Mouse (Mus musculus) kidney, postnatal 36 days (tissue): Measurements from ENCODE around the gene Glcci1.
"Not testable (repeated sequence)": the region's sequence is repeated elsewhere in the genome, so short reads cannot be mapped to it uniquely, and the experiment has no call there.

Experiments used
- DNase-seq, 2 experiments: peaks; one replicate each; pipeline ENCODE4 v3.0.0; 2021 to 2022; ENCODE audit warnings: mixed read lengths in 2 of 2

The Glcci1 gene

GRCm38 (mm10) chr6:8495827-8496222 is 13.6 kb upstream of the Glcci1 start:
- DNase-seq, result no peak

DNA sequence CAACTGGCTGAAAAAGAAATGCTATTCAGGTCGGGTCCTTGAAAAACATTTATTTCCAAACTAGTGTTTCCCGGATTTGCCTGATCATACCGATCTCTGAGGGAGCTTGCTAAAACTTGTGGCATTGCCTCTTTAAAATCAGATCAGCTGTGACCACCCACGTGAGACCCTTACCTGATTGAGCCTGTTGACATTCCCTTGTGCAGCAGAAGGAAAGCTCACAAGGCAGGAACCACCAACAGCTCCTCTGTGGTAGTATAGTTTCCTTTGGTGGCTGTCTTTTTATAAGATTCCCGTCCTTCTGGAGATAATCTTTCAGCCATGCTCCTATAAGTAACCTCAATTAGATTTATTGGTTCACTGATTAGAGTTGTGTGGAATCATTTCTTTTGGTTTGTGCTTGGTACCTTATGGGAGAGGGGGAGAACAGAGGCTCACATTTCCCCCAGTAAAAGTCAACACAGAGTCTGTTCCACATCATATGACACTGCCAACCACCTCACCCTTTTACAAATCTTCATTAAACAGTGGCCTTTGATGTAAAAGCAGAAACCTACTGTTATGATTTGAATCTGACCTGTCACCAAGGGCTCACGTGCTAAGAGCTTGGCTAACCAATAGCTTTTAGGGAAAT is 12.0 kb upstream of the Glcci1 start:
- DNase-seq, result no peak

DNA sequence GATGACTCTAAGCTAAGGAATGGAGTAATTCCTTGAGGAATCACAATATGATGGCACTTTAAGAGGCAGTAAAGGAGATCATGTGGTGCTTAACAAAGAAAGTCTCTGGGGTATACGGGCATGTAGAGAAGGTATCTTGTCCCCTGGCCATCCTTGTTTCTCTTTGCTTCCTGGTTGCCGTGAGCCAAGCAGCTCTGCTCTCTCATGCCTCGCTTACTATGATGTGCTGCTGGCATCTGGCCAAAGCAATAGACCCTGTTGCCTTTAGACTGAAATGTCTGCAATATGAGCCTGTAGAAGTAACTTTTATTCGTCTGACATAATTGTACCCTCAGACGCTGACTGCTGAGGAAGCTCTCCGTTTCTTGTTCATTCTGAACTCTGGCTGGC is 11.5 kb upstream of the Glcci1 start:
- no peak for DNase-seq

- no peak for DNase-seq
Observed at GRCm38 (mm10) chr6:8498961-8499360, 10.4 kb upstream of the Glcci1 start.

- DNase-seq, result no peak
Observed at GRCm38 (mm10) chr6:8503953-8504352, 5.4 kb upstream of the Glcci1 start.

GRCm38 (mm10) chr6:8504521-8505228 is 4.7 kb upstream of the Glcci1 start:
- no peak for DNase-seq

- peak in 1 of 2 experiments; percentile 47 for DNase-seq
Observed at GRCm38 (mm10) chr6:8506631-8507030, 2.8 kb upstream of the Glcci1 start.

GRCm38 (mm10) chr6:8508883-8509536 is 390 bp upstream of the Glcci1 start:
- DNase-seq, result peak; percentile 100

GRCm38 (mm10) chr6:8509961-8510863 is 812 bp downstream of the Glcci1 start:
- peak; percentile 20 to 63 for DNase-seq

DNA sequence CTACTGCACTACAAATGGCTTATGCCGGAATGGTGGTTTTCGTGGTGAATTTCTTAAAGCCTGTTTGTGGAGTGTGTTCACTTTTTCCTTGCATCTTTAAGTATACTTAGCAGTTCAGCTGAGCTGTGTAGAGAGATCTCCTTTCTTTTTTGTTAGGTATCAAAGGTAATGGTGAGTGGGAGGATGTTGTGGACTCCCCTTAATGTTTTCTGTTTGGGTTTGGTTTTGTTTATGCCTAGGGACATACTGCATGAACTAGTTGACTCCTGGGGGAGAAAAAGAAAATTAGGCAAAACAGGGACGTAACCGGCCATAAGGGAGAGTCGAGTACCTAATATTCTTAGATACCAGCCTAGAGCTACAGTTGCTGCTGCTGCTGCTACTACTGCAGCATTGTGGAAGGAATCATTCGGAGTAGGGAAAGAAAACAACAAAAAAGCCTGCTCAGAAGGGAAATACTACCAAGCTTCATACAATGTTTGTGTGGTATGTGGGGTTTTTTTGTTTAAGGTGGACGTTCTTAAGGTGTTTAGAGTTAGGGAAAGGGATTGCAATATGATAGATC is 1.5 kb downstream of the Glcci1 start:
- DNase-seq, result no peak

DNA sequence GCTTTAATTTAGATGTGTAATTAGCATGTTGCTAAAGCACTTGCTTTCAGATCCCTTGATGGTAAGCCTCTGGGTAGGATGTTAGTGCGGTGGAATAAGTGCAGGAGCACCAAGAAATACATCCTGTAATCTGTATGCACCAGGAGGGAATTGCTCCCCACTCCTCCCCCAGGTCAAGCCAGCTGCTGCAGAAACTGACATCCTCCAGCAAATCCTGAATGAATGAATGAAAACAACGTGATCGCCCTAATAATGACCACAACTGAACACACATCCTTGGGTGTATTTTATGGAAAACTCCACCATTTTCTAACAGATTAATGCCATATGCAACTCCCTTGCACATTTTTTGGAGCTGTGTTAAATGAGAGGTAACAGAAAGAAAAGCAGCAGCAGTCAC is 2.0 kb downstream of the Glcci1 start:
- no peak for DNase-seq

DNA sequence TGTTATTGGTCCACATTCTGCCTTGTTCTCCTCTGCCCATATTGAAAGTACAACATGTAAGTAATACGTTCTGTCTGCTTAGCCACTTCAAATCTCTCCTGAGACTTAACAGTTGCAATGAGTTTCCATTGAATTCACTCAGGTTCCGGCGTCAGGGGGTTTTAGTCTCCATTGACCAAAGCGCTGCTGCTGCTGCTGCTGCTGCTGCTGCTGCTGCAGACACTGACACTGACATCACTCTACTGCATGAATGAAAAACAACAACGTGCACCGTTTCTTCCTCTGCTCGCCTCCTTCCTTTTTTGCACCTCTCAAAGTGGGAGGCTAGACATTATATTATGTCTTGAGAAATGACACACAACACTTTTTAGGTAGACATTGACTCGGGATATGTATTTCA is 3.0 kb downstream of the Glcci1 start:
- no peak for DNase-seq

- no peak for DNase-seq
Observed at GRCm38 (mm10) chr6:8519687-8520086, 10.3 kb downstream of the Glcci1 start.

GRCm38 (mm10) chr6:8521231-8521630 is 11.8 kb downstream of the Glcci1 start:
- no peak for DNase-seq

GRCm38 (mm10) chr6:8524717-8525116 is 15.3 kb downstream of the Glcci1 start:
- DNase-seq, result no peak

GRCm38 (mm10) chr6:8531104-8531894 is 21.9 kb downstream of the Glcci1 start:
- no peak for DNase-seq

- no peak for DNase-seq
Observed at GRCm38 (mm10) chr6:8536944-8537343, 27.5 kb downstream of the Glcci1 start.

DNA sequence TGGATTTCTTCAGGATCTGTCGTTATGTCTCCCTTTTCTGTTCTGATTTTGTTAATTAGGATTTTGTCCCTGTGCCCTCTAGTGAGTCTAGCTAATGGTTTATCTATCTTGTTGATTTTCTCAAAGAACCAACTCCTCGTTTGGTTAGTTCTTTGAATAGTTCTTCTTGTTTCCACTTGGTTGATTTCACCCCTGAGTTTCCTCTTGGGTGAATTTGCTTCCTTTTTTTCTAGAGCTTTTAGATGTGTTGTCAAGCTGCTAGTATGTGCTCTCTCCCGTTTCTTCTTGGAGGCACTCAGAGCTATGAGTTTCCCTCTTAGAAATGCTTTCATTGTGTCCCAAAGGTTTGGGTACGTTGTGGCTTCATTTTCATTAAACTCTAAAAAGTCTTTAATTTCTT is 32.1 kb downstream of the Glcci1 start:
- DNase-seq, result not testable (repeated sequence)

GRCm38 (mm10) chr6:8544822-8545221 is 35.4 kb downstream of the Glcci1 start:
- no peak for DNase-seq

DNA sequence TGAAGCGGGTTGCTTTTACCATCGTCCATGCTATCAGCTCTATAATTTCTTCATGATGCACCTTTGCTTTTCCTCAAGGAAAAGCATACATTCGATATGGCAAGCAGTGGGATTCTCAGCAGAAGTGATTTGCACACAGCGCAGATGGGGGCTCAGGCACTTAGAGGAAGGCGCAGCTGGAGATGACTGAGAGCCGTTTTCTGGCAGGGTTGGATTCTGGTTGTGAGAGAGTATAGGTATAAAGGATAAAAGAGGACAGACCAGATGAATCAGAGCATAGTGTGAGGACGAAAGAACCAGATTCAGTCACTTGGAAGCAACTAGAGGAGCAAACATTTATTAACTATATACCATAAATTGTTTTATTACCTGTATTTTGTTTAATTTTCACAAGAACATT is 36.4 kb downstream of the Glcci1 start:
- no peak for DNase-seq

GRCm38 (mm10) chr6:8551155-8551554 is 41.8 kb downstream of the Glcci1 start:
- no peak for DNase-seq
